ENCODE assay signal across 19 mouse cellular contexts in genomic region chr8:61570637-61571036, GRCm38 (mm10).
DNase-seq lines count a peak whose midpoint lies in the region; TF ChIP-seq lines count a peak whose summit lies in the region.
"Had no signal": no experiment of that assay in that cellular context is flagged by ENCODE, and none has a peak within 500 bp of the region (broad histone marks: within the 10 kb centered on the region; RNA-seq: fewer than 3 reads in every experiment).

No protein-coding gene starts in this region.

- TF ChIP-seq CTCF in gastrocnemius, adult 2 months (IDR thresholded peaks at IDR 0.05) = no peak
- TF ChIP-seq CTCF in left cerebral cortex, adult 2 months (IDR thresholded peaks at IDR 0.05) = no peak

- intact Hi-C loops in gastrocnemius, adult 2 months (cut with DNase I) = no loop called here
- intact Hi-C loops in left cerebral cortex, adult 2 months (cut with DNase I) = no loop called here
- intact Hi-C loops in left cerebral cortex, postnatal 4 days (cut with DNase I) = no loop called here

- H3K27ac ChIP-seq in gastrocnemius, adult 2 months = peak overlapping the region; percentile 84
- H3K27ac ChIP-seq in left cerebral cortex, adult 2 months = peak overlapping the region; percentile 76; the same call in 1 of the 2 replicates
- H3K27ac ChIP-seq: forebrain, embryonic 13.5 days; hindbrain, embryonic 12.5 days had no signal

- no peak for DNase-seq in gastrocnemius, adult 2 months
- no peak for DNase-seq in gastrocnemius, adult 18-20 months (ENCODE audit: low spot score)
- no peak for DNase-seq in left cerebral cortex, adult 2 months (ENCODE audit: extremely low spot score in 1 of 2, low spot score in 2 of 2)
- DNase-seq in left cerebral cortex, postnatal 4 days = no peak
- peak; percentile 36 for DNase-seq in T-cell, adult 2 months (ENCODE audit: low spot score)
- peak; percentile 33 for DNase-seq in naive thymus-derived CD4-positive, alpha-beta T cell, adult 2 months (ENCODE audit: low read depth)
- no peak for DNase-seq in layer of hippocampus, postnatal 14 days (ENCODE audit: low spot score in 2 of 2)
- DNase-seq: adrenal gland, adult 2 months; adrenal gland, postnatal 25 days; cerebellum, adult 2 months; cerebellum, postnatal 10 days; forebrain, postnatal 0 days; gastrocnemius, postnatal 36 days; heart, adult 18-20 months; heart, postnatal 10 days; heart, postnatal 4 days had no signal

- no peak overlapping the region; the same call in 1 of the 2 replicates for H3K4me3 ChIP-seq in gastrocnemius, adult 2 months
- no peak overlapping the region for H3K4me3 ChIP-seq in left cerebral cortex, adult 2 months
- H3K4me3 ChIP-seq: forebrain, embryonic 13.5 days; heart, embryonic 13.5 days; hindbrain, embryonic 12.5 days had no signal

Comparison
In these comparisons a context has a peak if more than half of its experiments do, and no peak if none do; other contexts are left out.
1. DNase-seq: peak in T-cell, adult 2 months (single experiment) and naive thymus-derived CD4-positive, alpha-beta T cell, adult 2 months (single experiment); none in gastrocnemius, adult 2 months (single experiment), gastrocnemius, adult 18-20 months (single experiment), left cerebral cortex, adult 2 months (0 of 2), left cerebral cortex, postnatal 4 days (single experiment) and layer of hippocampus, postnatal 14 days (0 of 2).